Mouse (Mus musculus): ENCODE measurements around the gene Fbxw22.
"Not testable (repeated sequence)": the region's sequence is repeated elsewhere in the genome, so short reads cannot be mapped to it uniquely, and the experiment has no call there.

GRCm38 (mm10) chr9:109404196-109404595 lies at the start of gene Fbxw22:
- not testable (repeated sequence) for TF ChIP-seq CTCF (conservative IDR thresholded peaks at IDR 0.05; ENCODE audit: low read length); NANOG (IDR thresholded peaks at IDR 0.05; ENCODE audit: borderline replicate concordance, low read length)
